Mouse (Mus musculus): ENCODE results near the gene Cux1.

The Cux1 gene

GRCm38 (mm10) chr5:136511378-136511777 is 55.9 kb downstream of the Cux1 start:
- DNase-seq (ENCODE audit: low read depth in 1 of 2, low spot score in 2 of 2), result no peak

- no peak for DNase-seq (ENCODE audit: low read depth in 1 of 2, low spot score in 2 of 2)
Measured at GRCm38 (mm10) chr5:136510609-136511008, 56.7 kb downstream of the Cux1 start.

- DNase-seq (ENCODE audit: low read depth in 1 of 2, low spot score in 2 of 2), result no peak
Measured at GRCm38 (mm10) chr5:136507629-136508028, 59.7 kb downstream of the Cux1 start.

GRCm38 (mm10) chr5:136506262-136506661 is 61.0 kb downstream of the Cux1 start:
- no peak for DNase-seq (ENCODE audit: low read depth in 1 of 2, low spot score in 2 of 2)

GRCm38 (mm10) chr5:136502491-136503086 is 64.7 kb downstream of the Cux1 start:
- no peak for DNase-seq (ENCODE audit: low read depth in 1 of 2, low spot score in 2 of 2)

GRCm38 (mm10) chr5:136500307-136500871 is 66.9 kb downstream of the Cux1 start:
- DNase-seq (ENCODE audit: low read depth in 1 of 2, low spot score in 2 of 2), result no peak

- no peak for DNase-seq (ENCODE audit: low read depth in 1 of 2, low spot score in 2 of 2)
Measured at GRCm38 (mm10) chr5:136499316-136499715, 68.0 kb downstream of the Cux1 start.

- DNase-seq (ENCODE audit: low read depth in 1 of 2, low spot score in 2 of 2), result no peak
Measured at GRCm38 (mm10) chr5:136498741-136499140, 68.5 kb downstream of the Cux1 start.

- DNase-seq (ENCODE audit: low read depth in 1 of 2, low spot score in 2 of 2), result no peak
Measured at GRCm38 (mm10) chr5:136497301-136497700, 70.0 kb downstream of the Cux1 start.

GRCm38 (mm10) chr5:136495581-136495980 is 71.7 kb downstream of the Cux1 start:
- DNase-seq (ENCODE audit: low read depth in 1 of 2, low spot score in 2 of 2), result no peak

GRCm38 (mm10) chr5:136494927-136495326 is 72.4 kb downstream of the Cux1 start:
- DNase-seq (ENCODE audit: low read depth in 1 of 2, low spot score in 2 of 2), result no peak

GRCm38 (mm10) chr5:136494288-136494687 is 73.0 kb downstream of the Cux1 start:
- no peak for DNase-seq (ENCODE audit: low read depth in 1 of 2, low spot score in 2 of 2)

GRCm38 (mm10) chr5:136489450-136489849 is 77.8 kb downstream of the Cux1 start:
- DNase-seq (ENCODE audit: low read depth in 1 of 2, low spot score in 2 of 2), result no peak

GRCm38 (mm10) chr5:136488721-136489120 is 78.6 kb downstream of the Cux1 start:
- DNase-seq (ENCODE audit: low read depth in 1 of 2, low spot score in 2 of 2), result no peak

- no peak for DNase-seq (ENCODE audit: low read depth in 1 of 2, low spot score in 2 of 2)
Measured at GRCm38 (mm10) chr5:136488223-136488622, 79.1 kb downstream of the Cux1 start.

- no peak for DNase-seq (ENCODE audit: low read depth in 1 of 2, low spot score in 2 of 2)
Measured at GRCm38 (mm10) chr5:136487397-136488093, 79.7 kb downstream of the Cux1 start.

- no peak for DNase-seq (ENCODE audit: low read depth in 1 of 2, low spot score in 2 of 2)
Measured at GRCm38 (mm10) chr5:136486401-136486800, 80.9 kb downstream of the Cux1 start.

- no peak for DNase-seq (ENCODE audit: low read depth in 1 of 2, low spot score in 2 of 2)
Measured at GRCm38 (mm10) chr5:136485397-136485796, 81.9 kb downstream of the Cux1 start.

- DNase-seq (ENCODE audit: low read depth in 1 of 2, low spot score in 2 of 2), result no peak
Measured at GRCm38 (mm10) chr5:136482434-136482833, 84.9 kb downstream of the Cux1 start.

- DNase-seq (ENCODE audit: low read depth in 1 of 2, low spot score in 2 of 2), result no peak
Measured at GRCm38 (mm10) chr5:136480541-136480940, 86.7 kb downstream of the Cux1 start.

GRCm38 (mm10) chr5:136479801-136480200 is 87.5 kb downstream of the Cux1 start:
- no peak for DNase-seq (ENCODE audit: low read depth in 1 of 2, low spot score in 2 of 2)

- DNase-seq (ENCODE audit: low read depth in 1 of 2, low spot score in 2 of 2), result no peak
Measured at GRCm38 (mm10) chr5:136479024-136479763, 88.1 kb downstream of the Cux1 start.

Measured in monocyte, adult 2 months (primary cell).